Mouse (Mus musculus): ENCODE measurements around the gene Gm10490. TPM values are rescaled to one million over a fixed set of nuclear protein-coding genes. Genes with fewer than 3 reads are reported as not detected.

Gene Gm10490
- total and polyA plus RNA-seq, 3 experiments, result not detected

- dilution Hi-C loops (cut with MboI; ENCODE audit: extremely low pct_ligation_motif_present, extremely low pct_unique_long_range_greater_than_20kb, low sequenced_read_pairs) (no loop called here), in situ Hi-C loops (cut with MboI; ENCODE audit: low pct_ligation_motif_present, low pct_unique_long_range_greater_than_20kb, low sequenced_read_pairs) (loop anchor here (25.0 kb wide), 1 partner anchor 208 kb away; no protein-coding TSS in a partner anchor)
- Histone ChIP-seq H3K27me3 (replicated peaks) (no peaks in the 10 kb centered on the region), H3K36me3 (replicated peaks in 1 of 2; ENCODE audit: control insufficient read depth in 1 of 2, insufficient read depth in 1 of 2, low read length in 1 of 2) (peaks cover 20 to 39% of the 10 kb centered on the region in 2 experiments), H3K9me3 (replicated peaks; ENCODE audit: low read length) (no peaks in the 10 kb centered on the region), H3K9ac (ENCODE audit: insufficient read depth, low read depth) (no peak overlapping the region), H3K79me2 (replicated peaks; ENCODE audit: control insufficient read depth, extremely low read depth, insufficient read depth, poor library complexity, severe bottlenecking) (no peaks in the 10 kb centered on the region), H3K27ac (ENCODE audit: insufficient read depth, low read depth) (no peak overlapping the region), H3K4me2 (ENCODE audit: insufficient read depth, low read depth, poor library complexity, severe bottlenecking) (no peak overlapping the region), H3K4me3 (replicated peaks in 1 of 3; ENCODE audit: low read depth in 2 of 3, low read length in 2 of 3, poor library complexity in 1 of 3) (no peak overlapping the region), H3K4me1 (ENCODE audit: control insufficient read depth in 1 of 2, insufficient read depth in 2 of 2) (peaks cover 0 to 4% of the 10 kb centered on the region in 2 experiments; a peak in 1 of 4 replicates)
- DNase-seq (ENCODE audit: extremely low read depth), result no peak
- no peak for TF ChIP-seq MAZ (IDR thresholded peaks at IDR 0.05; ENCODE audit: low read depth, low read length)
- TF ChIP-seq BHLHE40 (IDR thresholded peaks at IDR 0.05; ENCODE audit: low read depth, low read length), result no peak
- TF ChIP-seq NELFE (IDR thresholded peaks at IDR 0.05; ENCODE audit: low read depth, low read length), result no peak
- no peak for TF ChIP-seq MAX (IDR thresholded peaks at IDR 0.05; ENCODE audit: low read length)
- no peak for TF ChIP-seq ETS1 (conservative IDR thresholded peaks at IDR 0.05; ENCODE audit: low read depth, low read length)
- no peak for TF ChIP-seq SIN3A (IDR thresholded peaks at IDR 0.05; ENCODE audit: low read length)
- TF ChIP-seq RCOR1 (conservative IDR thresholded peaks at IDR 0.05; ENCODE audit: low read depth, low read length), result no peak
- no peak for TF ChIP-seq ZNF384 (IDR thresholded peaks at IDR 0.05; ENCODE audit: low read depth, low read length)
- no peak for TF ChIP-seq GABPA (IDR thresholded peaks at IDR 0.05; ENCODE audit: insufficient replicate concordance, low read depth, low read length)
- TF ChIP-seq SMC3 (IDR thresholded peaks at IDR 0.05; ENCODE audit: low read depth, low read length), result no peak
- TF ChIP-seq POLR2AphosphoS2 (IDR thresholded peaks at IDR 0.05; ENCODE audit: low read depth, low read length), result no peak
- no peak for TF ChIP-seq CHD2 (IDR thresholded peaks at IDR 0.05; ENCODE audit: low read length)
- no peak for TF ChIP-seq UBTF (IDR thresholded peaks at IDR 0.05; ENCODE audit: low read depth, low read length)
- no peak for TF ChIP-seq E2F4 (IDR thresholded peaks at IDR 0.05; ENCODE audit: insufficient replicate concordance, low read depth, low read length)
- TF ChIP-seq TBP (conservative IDR thresholded peaks at IDR 0.05; ENCODE audit: low read depth, low read length), result no peak
Measured at GRCm38 (mm10) chrX:7904441-7904840, 4.9 kb upstream of the Gm10490 start.

GRCm38 (mm10) chrX:7907735-7908134 lies 1.6 kb upstream of the Gm10490 start, which contains the start of gene Gm10491:
Gene Gm10491, minus strand, starts transcription at chrX:7907835.
- H3K9me3 ChIP-seq (replicated peaks; ENCODE audit: low read length), result no peaks in the 10 kb centered on the region
- in situ Hi-C loops (cut with MboI; ENCODE audit: low pct_ligation_motif_present, low pct_unique_long_range_greater_than_20kb, low sequenced_read_pairs) (loop anchor here (25.0 kb wide), 1 partner anchor 205 kb away; no protein-coding TSS in a partner anchor), dilution Hi-C loops (cut with MboI; ENCODE audit: extremely low pct_ligation_motif_present, extremely low pct_unique_long_range_greater_than_20kb, low sequenced_read_pairs) (no loop called here)
- DNase-seq (ENCODE audit: extremely low read depth), result no peak
- peaks cover 14 to 31% of the 10 kb centered on the region in 2 experiments for H3K36me3 ChIP-seq (replicated peaks in 1 of 2; ENCODE audit: control insufficient read depth in 1 of 2, insufficient read depth in 1 of 2, low read length in 1 of 2)
- no peak within 1 kb of the TSS for H3K4me3 ChIP-seq (replicated peaks in 1 of 3; ENCODE audit: low read depth in 2 of 3, low read length in 2 of 3, poor library complexity in 1 of 3)
- H3K27me3 ChIP-seq (replicated peaks), result no peaks in the 10 kb centered on the region
- no peak within 1 kb of the TSS for H3K4me2 ChIP-seq (ENCODE audit: insufficient read depth, low read depth, poor library complexity, severe bottlenecking)
- H3K4me1 ChIP-seq (ENCODE audit: control insufficient read depth in 1 of 2, insufficient read depth in 2 of 2), result no peaks in the 10 kb centered on the region
- H3K27ac ChIP-seq (ENCODE audit: insufficient read depth, low read depth), result no peak within 1 kb of the TSS
- no peak within 1 kb of the TSS for H3K9ac ChIP-seq (ENCODE audit: insufficient read depth, low read depth)
- no peak for TF ChIP-seq UBTF (IDR thresholded peaks at IDR 0.05; ENCODE audit: low read depth, low read length)
- no peak for TF ChIP-seq POLR2AphosphoS2 (IDR thresholded peaks at IDR 0.05; ENCODE audit: low read depth, low read length)
- H3K79me2 ChIP-seq (replicated peaks; ENCODE audit: control insufficient read depth, extremely low read depth, insufficient read depth, poor library complexity, severe bottlenecking), result no peaks in the 10 kb centered on the region

Data from CH12.LX (cell line).